Mouse (Mus musculus): Measurements from ENCODE around the gene Ube2g2. TPM values are rescaled to one million over a fixed set of nuclear protein-coding genes. Genes with fewer than 3 reads are reported as not detected.
"Not testable (repeated sequence)": the region's sequence is repeated elsewhere in the genome, so short reads cannot be mapped to it uniquely, and the experiment has no call there.

The Ube2g2 gene
- polyA plus RNA-seq, 1 experiment from 2014 or later: 40.4 TPM

- no peaks in the 10 kb centered on the region for H3K9me3 ChIP-seq (ENCODE audit: low read length)
- TF ChIP-seq CTCF (IDR thresholded peaks at IDR 0.05; ENCODE audit: low read depth) (no peak), EP300 (IDR thresholded peaks at IDR 0.05; ENCODE audit: low read depth) (no peak)
- H3K36me3 ChIP-seq (replicated peaks; ENCODE audit: insufficient read depth, low read length): no peaks in the 10 kb centered on the region
- no peaks in the 10 kb centered on the region; the same call in 1 of the 2 replicates for H3K4me1 ChIP-seq (ENCODE audit: insufficient read depth)
- peak overlapping the region; percentile 9; the same call in 1 of the 2 replicates for H3K4me3 ChIP-seq (ENCODE audit: low read depth, low read length)
- under 1% methylated on average over 35 of the region's 35 CpGs for WGBS (ENCODE audit: insufficient replicate concordance)
- H3K27ac ChIP-seq (ENCODE audit: low read depth): no peak overlapping the region
- H3K4me2 ChIP-seq (ENCODE audit: low read depth, low read length): no peak overlapping the region
- ATAC-seq: no peak
- peaks cover 32% of the 10 kb centered on the region for H3K27me3 ChIP-seq (ENCODE audit: insufficient read depth, low read length)
- no peak for DNase-seq
- H3K9ac ChIP-seq (replicated peaks): no peak overlapping the region
These were observed 55.5 kb downstream of the Ube2g2 start for GRCm38 (mm10) chr10:77677562-77677961.

GRCm38 (mm10) chr10:77682994-77683393 lies 60.9 kb downstream of the Ube2g2 start:
- Histone ChIP-seq H3K9ac (replicated peaks) (no peak overlapping the region), H3K36me3 (replicated peaks; ENCODE audit: insufficient read depth, low read length) (no peaks in the 10 kb centered on the region), H3K4me2 (ENCODE audit: low read depth, low read length) (no peak overlapping the region), H3K27ac (ENCODE audit: low read depth) (no peak overlapping the region), H3K4me1 (ENCODE audit: insufficient read depth) (no peaks in the 10 kb centered on the region), H3K4me3 (ENCODE audit: low read depth, low read length) (no peak overlapping the region), H3K27me3 (ENCODE audit: insufficient read depth, low read length) (peaks cover 45% of the 10 kb centered on the region), H3K9me3 (ENCODE audit: low read length) (no peaks in the 10 kb centered on the region)
- no peak for DNase-seq
- no peak for ATAC-seq
- TF ChIP-seq EP300 (IDR thresholded peaks at IDR 0.05; ENCODE audit: low read depth) (no peak), CTCF (IDR thresholded peaks at IDR 0.05; ENCODE audit: low read depth) (no peak)
- WGBS (ENCODE audit: insufficient replicate concordance): 67% methylated on average over 7 of the region's 7 CpGs

GRCm38 (mm10) chr10:77684181-77684580 lies 62.1 kb downstream of the Ube2g2 start:
- H3K4me1 ChIP-seq (ENCODE audit: insufficient read depth): no peaks in the 10 kb centered on the region
- no peak overlapping the region for H3K4me3 ChIP-seq (ENCODE audit: low read depth, low read length)
- H3K9ac ChIP-seq (replicated peaks): no peak overlapping the region
- DNase-seq (no peak), ATAC-seq (no peak)
- no peaks in the 10 kb centered on the region for H3K9me3 ChIP-seq (ENCODE audit: low read length)
- peaks cover 40% of the 10 kb centered on the region for H3K27me3 ChIP-seq (ENCODE audit: insufficient read depth, low read length)
- no peak for TF ChIP-seq EP300 (IDR thresholded peaks at IDR 0.05; ENCODE audit: low read depth)
- no peak for TF ChIP-seq CTCF (IDR thresholded peaks at IDR 0.05; ENCODE audit: low read depth)
- no peaks in the 10 kb centered on the region for H3K36me3 ChIP-seq (replicated peaks; ENCODE audit: insufficient read depth, low read length)
- no peak overlapping the region for H3K4me2 ChIP-seq (ENCODE audit: low read depth, low read length)
- no peak overlapping the region for H3K27ac ChIP-seq (ENCODE audit: low read depth)
- WGBS (ENCODE audit: insufficient replicate concordance): 32% methylated on average over 8 of the region's 8 CpGs

- no peak within 1 kb of the TSS for H3K4me3 ChIP-seq (ENCODE audit: low read depth, low read length)
- DNase-seq (no peak), ATAC-seq (no peak)
- TF ChIP-seq CTCF (IDR thresholded peaks at IDR 0.05; ENCODE audit: low read depth) (no peak), EP300 (IDR thresholded peaks at IDR 0.05; ENCODE audit: low read depth) (no peak)
- no peak within 1 kb of the TSS for H3K4me2 ChIP-seq (ENCODE audit: low read depth, low read length)
- no peaks in the 10 kb centered on the region for H3K4me1 ChIP-seq (ENCODE audit: insufficient read depth)
- H3K27ac ChIP-seq (ENCODE audit: low read depth): no peak within 1 kb of the TSS
- 4% methylated on average over 22 of the region's 22 CpGs for WGBS (ENCODE audit: insufficient replicate concordance)
- no peaks in the 10 kb centered on the region for H3K9me3 ChIP-seq (ENCODE audit: low read length)
- H3K36me3 ChIP-seq (replicated peaks; ENCODE audit: insufficient read depth, low read length): no peaks in the 10 kb centered on the region
- H3K27me3 ChIP-seq (ENCODE audit: insufficient read depth, low read length): peaks cover 36% of the 10 kb centered on the region
- H3K9ac ChIP-seq (replicated peaks): no peak within 1 kb of the TSS
These were observed 64.0 kb downstream of the Ube2g2 start, which contains the start of gene Tspear for GRCm38 (mm10) chr10:77685895-77686664. Gene Tspear, plus strand, starts transcription at chr10:77686569.

- H3K9me3 ChIP-seq (ENCODE audit: low read length): no peaks in the 10 kb centered on the region
- H3K4me2 ChIP-seq (ENCODE audit: low read depth, low read length): no peak overlapping the region
- WGBS (ENCODE audit: insufficient replicate concordance): 22% methylated on average over 10 of the region's 10 CpGs
- peaks cover 36% of the 10 kb centered on the region for H3K27me3 ChIP-seq (ENCODE audit: insufficient read depth, low read length)
- H3K4me1 ChIP-seq (ENCODE audit: insufficient read depth): no peaks in the 10 kb centered on the region
- ATAC-seq (no peak), DNase-seq (no peak)
- H3K9ac ChIP-seq (replicated peaks): no peak overlapping the region
- no peak overlapping the region for H3K4me3 ChIP-seq (ENCODE audit: low read depth, low read length)
- TF ChIP-seq EP300 (IDR thresholded peaks at IDR 0.05; ENCODE audit: low read depth) (no peak), CTCF (IDR thresholded peaks at IDR 0.05; ENCODE audit: low read depth) (no peak)
- no peak overlapping the region for H3K27ac ChIP-seq (ENCODE audit: low read depth)
- H3K36me3 ChIP-seq (replicated peaks; ENCODE audit: insufficient read depth, low read length): no peaks in the 10 kb centered on the region
These were observed 64.9 kb downstream of the Ube2g2 start for GRCm38 (mm10) chr10:77687021-77687420.

- not testable (repeated sequence) for DNase-seq
- WGBS (ENCODE audit: insufficient replicate concordance): 72% methylated on average over 3 of the region's 3 CpGs
These were observed 68.3 kb downstream of the Ube2g2 start, which contains the start of gene Gm19402 for GRCm38 (mm10) chr10:77690356-77690807. Gene Gm19402, minus strand, starts transcription at chr10:77690757.

More at GRCm38 (mm10) chr10:77690356-77690807, 68.3 kb downstream of the Ube2g2 start, which contains the start of gene Gm19402:
- ATAC-seq; H3K4me1 ChIP-seq (ENCODE audit: insufficient read depth); H3K4me3 ChIP-seq (ENCODE audit: low read depth, low read length); H3K9ac ChIP-seq (replicated peaks); H3K9me3 ChIP-seq (ENCODE audit: low read length); H3K4me2 ChIP-seq (ENCODE audit: low read depth, low read length); H3K36me3 ChIP-seq (replicated peaks; ENCODE audit: insufficient read depth, low read length); H3K27ac ChIP-seq (ENCODE audit: low read depth): not testable (repeated sequence)
- H3K27me3 ChIP-seq (ENCODE audit: insufficient read depth, low read length): peaks cover 32% of the 10 kb centered on the region

MicroRNAs within 50 kb of the gene (microRNA counts, 519-probe panel; counts per million panel counts)
- microRNA mmu-miR-1930: not detected

Small RNA genes lying within 50 kb of the gene (microRNA-seq; reads per million reads assigned to microRNA genes)
- 15.0 reads per million, percentile 23 among the genes with 10 or more reads in this experiment for gene Mir1930

Other genes starting within 250 kb of the Ube2g2 start
- gene Adarb1, start 204.0 kb upstream of the Ube2g2 start, polyA plus RNA-seq (2015; fragmentation: Nextera tagmentation; extraction: Ambion mirVana): 1.8 TPM in 2 replicates
- 14.8 and 15.5 TPM in 2 replicates for gene Fam207a, start 106.5 kb upstream of the Ube2g2 start, polyA plus RNA-seq (2015; fragmentation: Nextera tagmentation; extraction: Ambion mirVana)
- 18.7 and 23.1 TPM in 2 replicates for gene Itgb2, start 92.0 kb upstream of the Ube2g2 start, polyA plus RNA-seq (2015; fragmentation: Nextera tagmentation; extraction: Ambion mirVana)
- 126 and 129 TPM in 2 replicates for gene Pttg1ip, start 40.6 kb upstream of the Ube2g2 start, polyA plus RNA-seq (2015; fragmentation: Nextera tagmentation; extraction: Ambion mirVana)
- gene Sumo3, start 16.2 kb upstream of the Ube2g2 start, polyA plus RNA-seq (2015; fragmentation: Nextera tagmentation; extraction: Ambion mirVana): 105 and 111 TPM in 2 replicates
- 8.4 and 13.3 TPM in 2 replicates for gene Gm49325, start 16.1 kb upstream of the Ube2g2 start, polyA plus RNA-seq (2015; fragmentation: Nextera tagmentation; extraction: Ambion mirVana)
- gene Tspear, start 64.3 kb downstream of the Ube2g2 start, polyA plus RNA-seq (2015; fragmentation: Nextera tagmentation; extraction: Ambion mirVana): 0.06 TPM in 1 of 2 replicates, not detected in the other
- gene Gm19402, start 68.5 kb downstream of the Ube2g2 start, polyA plus RNA-seq (2015; fragmentation: Nextera tagmentation; extraction: Ambion mirVana): not detected in 2 replicates
- not detected in 2 replicates for gene Gm9508, start 75.0 kb downstream of the Ube2g2 start, polyA plus RNA-seq (2015; fragmentation: Nextera tagmentation; extraction: Ambion mirVana)
- gene Gm10272, start 84.4 kb downstream of the Ube2g2 start, polyA plus RNA-seq (2015; fragmentation: Nextera tagmentation; extraction: Ambion mirVana): not detected in 2 replicates
- gene Gm10024, start 89.2 kb downstream of the Ube2g2 start, polyA plus RNA-seq (2015; fragmentation: Nextera tagmentation; extraction: Ambion mirVana): not detected in 2 replicates
- gene Gm10142, start 93.5 kb downstream of the Ube2g2 start, polyA plus RNA-seq (2015; fragmentation: Nextera tagmentation; extraction: Ambion mirVana): not detected in 2 replicates
- gene Krtap12-1, start 98.3 kb downstream of the Ube2g2 start, polyA plus RNA-seq (2015; fragmentation: Nextera tagmentation; extraction: Ambion mirVana): not detected in 2 replicates
- not detected in 2 replicates for gene Gm10100, start 104.2 kb downstream of the Ube2g2 start, polyA plus RNA-seq (2015; fragmentation: Nextera tagmentation; extraction: Ambion mirVana)
- not detected in 2 replicates for gene Gm18596, start 120.4 kb downstream of the Ube2g2 start, polyA plus RNA-seq (2015; fragmentation: Nextera tagmentation; extraction: Ambion mirVana)
- gene Gm9736, start 129.1 kb downstream of the Ube2g2 start, polyA plus RNA-seq (2015; fragmentation: Nextera tagmentation; extraction: Ambion mirVana): not detected in 2 replicates
- gene Gm3233, start 137.4 kb downstream of the Ube2g2 start, polyA plus RNA-seq (2015; fragmentation: Nextera tagmentation; extraction: Ambion mirVana): not detected in 2 replicates
- not detected in 2 replicates for gene Gm3238, start 149.1 kb downstream of the Ube2g2 start, polyA plus RNA-seq (2015; fragmentation: Nextera tagmentation; extraction: Ambion mirVana)
- gene Gm7138, start 154.7 kb downstream of the Ube2g2 start, polyA plus RNA-seq (2015; fragmentation: Nextera tagmentation; extraction: Ambion mirVana): not detected in 2 replicates
- not detected in 2 replicates for gene Gm3250, start 160.3 kb downstream of the Ube2g2 start, polyA plus RNA-seq (2015; fragmentation: Nextera tagmentation; extraction: Ambion mirVana)
- gene Gm7137, start 165.9 kb downstream of the Ube2g2 start, polyA plus RNA-seq (2015; fragmentation: Nextera tagmentation; extraction: Ambion mirVana): not detected in 2 replicates
- gene Gm9639, start 172.8 kb downstream of the Ube2g2 start, polyA plus RNA-seq (2015; fragmentation: Nextera tagmentation; extraction: Ambion mirVana): not detected in 2 replicates
- not detected in 2 replicates for gene Gm19668, start 176.9 kb downstream of the Ube2g2 start, polyA plus RNA-seq (2015; fragmentation: Nextera tagmentation; extraction: Ambion mirVana)
- gene Gm9507, start 189.6 kb downstream of the Ube2g2 start, polyA plus RNA-seq (2015; fragmentation: Nextera tagmentation; extraction: Ambion mirVana): not detected in 2 replicates
- gene Gm2696, start 192.4 kb downstream of the Ube2g2 start, polyA plus RNA-seq (2015; fragmentation: Nextera tagmentation; extraction: Ambion mirVana): not detected in 2 replicates
- not detected in 2 replicates for gene Krtap10-4, start 204.8 kb downstream of the Ube2g2 start, polyA plus RNA-seq (2015; fragmentation: Nextera tagmentation; extraction: Ambion mirVana)
- not detected in 2 replicates for gene Krtap10-10, start 213.7 kb downstream of the Ube2g2 start, polyA plus RNA-seq (2015; fragmentation: Nextera tagmentation; extraction: Ambion mirVana)
- gene Gm36176, start 224.5 kb downstream of the Ube2g2 start, polyA plus RNA-seq (2015; fragmentation: Nextera tagmentation; extraction: Ambion mirVana): not detected in 2 replicates
- not detected in 2 replicates for gene Gm10318, start 230.6 kb downstream of the Ube2g2 start, polyA plus RNA-seq (2015; fragmentation: Nextera tagmentation; extraction: Ambion mirVana)
- gene Gm3285, start 239.7 kb downstream of the Ube2g2 start, polyA plus RNA-seq (2015; fragmentation: Nextera tagmentation; extraction: Ambion mirVana): not detected in 2 replicates